Mouse (Mus musculus) right cerebral cortex, postnatal 25 days (tissue): ENCODE results near the gene Nsfl1c.
"Not testable (repeated sequence)": the region's sequence is repeated elsewhere in the genome, so short reads cannot be mapped to it uniquely, and the experiment has no call there.

Source experiments
- DNase-seq: peaks from one replicate; pipeline ENCODE4 v3.0.0; 2022

Gene Nsfl1c

DNA sequence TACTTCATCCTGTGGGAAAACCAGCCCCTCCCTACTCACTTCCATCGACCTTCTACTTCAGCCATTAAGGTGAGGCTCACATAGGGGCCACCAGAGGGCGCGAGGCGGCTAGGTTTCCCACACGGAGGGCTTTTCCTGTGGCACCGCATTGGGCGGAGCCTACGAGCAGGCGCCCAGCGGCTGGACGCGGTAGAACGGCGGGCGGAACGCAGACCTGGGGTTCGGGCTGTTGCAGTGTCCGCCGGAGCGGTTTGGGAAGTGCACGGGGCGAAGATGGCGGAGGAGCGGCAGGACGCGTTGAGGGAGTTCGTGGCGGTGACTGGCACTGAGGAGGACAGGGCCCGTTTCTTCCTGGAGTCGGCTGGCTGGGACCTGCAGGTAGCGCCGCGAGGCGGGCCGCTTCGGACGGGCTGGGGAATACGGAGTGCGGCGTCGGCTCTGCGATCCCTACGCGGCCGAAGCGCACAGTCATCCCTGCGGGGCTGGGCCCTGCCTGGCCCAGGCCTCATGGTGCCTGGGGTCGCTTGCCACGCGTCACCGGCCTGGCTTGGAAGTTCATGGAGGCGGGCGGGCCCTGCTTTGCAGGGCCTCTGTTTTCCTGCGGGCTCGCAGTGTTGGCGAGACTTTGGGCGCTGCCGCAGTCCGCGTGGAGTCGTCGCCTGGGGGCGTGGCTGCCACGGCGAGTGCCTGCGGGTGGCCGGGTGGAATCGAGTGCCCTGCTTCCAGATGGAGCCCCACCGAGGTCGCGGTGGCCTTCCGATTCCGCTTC is at the start of gene Nsfl1c:
Nsfl1c (plus strand) TSS at position 148 of the 769 bp plus-strand sequence.
- peak; percentile 95 for DNase-seq

DNA sequence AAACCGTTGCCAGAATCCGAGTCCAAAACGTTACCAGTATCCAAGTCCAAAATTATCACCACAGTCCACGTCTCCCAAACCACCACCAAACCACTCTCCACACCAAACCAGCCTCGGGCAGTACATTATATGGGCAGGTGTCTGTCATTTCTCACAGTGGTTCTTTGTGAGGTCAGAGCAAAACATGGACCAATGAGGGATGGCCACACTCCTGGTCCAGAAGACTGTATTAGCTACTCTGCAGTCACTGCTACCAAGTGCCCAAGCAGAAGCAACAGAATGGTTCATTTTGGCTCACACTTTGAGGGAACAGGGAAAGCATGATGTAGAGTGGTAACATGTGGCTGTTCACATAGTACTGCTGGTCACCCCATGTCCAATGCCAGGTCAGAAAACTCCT is 17.9 kb upstream of the Nsfl1c start, which contains the start of gene 4921509C19Rik:
4921509C19Rik (minus strand) TSS at position 101 of the 400 bp plus-strand sequence.
- DNase-seq: not testable (repeated sequence)

DNA sequence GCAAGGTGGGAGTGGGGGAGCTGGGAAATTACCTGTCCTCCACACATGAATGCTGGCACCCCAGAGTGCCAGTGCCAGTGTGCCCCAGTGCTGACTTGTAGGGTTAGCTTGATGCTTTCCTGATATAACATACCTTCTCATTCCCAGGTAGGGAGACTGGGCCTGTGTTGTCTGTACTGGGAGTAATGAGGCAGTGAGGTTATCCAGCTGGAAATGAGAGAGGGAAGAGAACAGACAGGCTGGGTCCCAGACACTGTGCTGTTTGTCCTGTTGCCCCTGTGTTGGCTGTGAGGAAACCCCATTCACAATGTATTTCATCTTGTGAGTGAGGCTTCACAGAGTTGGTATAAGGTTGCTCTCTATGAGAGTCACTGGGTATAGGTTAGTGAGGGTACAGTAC is 7.5 kb upstream of the Nsfl1c start:
- DNase-seq: no peak

DNA sequence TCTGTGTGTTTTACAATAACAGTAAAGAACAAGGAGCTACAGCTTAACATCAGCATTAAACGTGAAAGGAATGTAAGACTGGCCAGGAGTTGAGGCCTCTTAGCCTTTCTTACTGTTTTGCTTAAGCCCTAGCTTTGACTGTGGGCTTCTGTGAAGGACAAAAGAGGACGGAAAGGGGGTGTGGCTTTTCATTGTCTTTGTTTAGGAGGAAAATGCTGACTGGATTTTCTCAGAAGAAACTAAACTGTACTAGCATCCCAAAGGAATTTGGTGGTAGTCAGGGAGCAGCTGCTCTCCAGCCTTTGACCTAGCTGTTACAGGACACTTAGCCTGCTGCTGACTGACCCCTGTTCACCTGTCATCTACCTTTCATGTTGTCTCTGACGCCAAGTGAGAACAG is 4.4 kb downstream of the Nsfl1c start:
- no peak for DNase-seq

DNA sequence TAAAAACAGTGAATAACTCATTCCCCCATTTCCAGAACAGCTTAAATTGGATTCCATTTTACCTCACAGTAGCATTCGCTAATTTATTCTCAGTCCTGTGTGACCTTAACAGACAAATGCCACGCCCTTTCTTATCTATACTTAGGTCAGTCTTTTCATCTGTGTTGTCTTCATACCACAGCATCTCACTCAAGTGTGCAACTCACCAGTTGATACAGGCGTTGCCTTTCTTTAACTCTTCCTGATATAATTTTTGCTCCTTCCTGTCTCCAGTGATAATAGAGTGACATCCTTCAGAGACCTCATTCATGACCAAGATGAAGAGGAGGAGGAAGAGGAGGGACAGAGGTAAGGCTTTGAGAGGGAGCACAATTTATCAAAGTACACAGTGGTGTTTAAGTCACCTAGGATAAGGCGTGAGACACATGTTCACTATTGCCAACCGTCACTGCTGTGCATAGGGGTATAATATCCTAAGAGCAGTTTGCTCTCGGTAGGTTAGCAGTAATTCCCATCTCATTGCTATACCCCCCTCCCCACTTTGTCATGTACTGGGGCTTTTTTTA is 6.5 kb downstream of the Nsfl1c start:
- no peak for DNase-seq

DNA sequence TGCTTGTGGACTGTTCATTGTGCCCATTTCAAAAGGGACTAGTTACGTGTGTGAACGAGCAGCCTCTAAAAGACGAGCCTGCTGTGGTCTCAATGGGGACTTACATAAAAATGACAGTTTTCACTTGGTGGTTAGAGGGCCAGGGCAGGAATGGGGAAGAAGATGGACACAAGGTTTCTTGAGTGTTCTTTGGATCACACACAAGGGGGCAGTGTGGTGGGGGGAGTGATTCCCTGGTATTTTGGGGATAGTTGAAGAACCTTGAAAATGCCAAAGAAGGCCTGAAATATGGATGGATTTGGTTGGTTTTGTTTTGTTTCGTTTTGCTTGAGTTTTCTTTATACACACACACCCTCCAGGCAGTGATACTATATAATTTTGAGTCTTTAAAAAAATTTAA is 10.2 kb downstream of the Nsfl1c start:
- DNase-seq: no peak

DNA sequence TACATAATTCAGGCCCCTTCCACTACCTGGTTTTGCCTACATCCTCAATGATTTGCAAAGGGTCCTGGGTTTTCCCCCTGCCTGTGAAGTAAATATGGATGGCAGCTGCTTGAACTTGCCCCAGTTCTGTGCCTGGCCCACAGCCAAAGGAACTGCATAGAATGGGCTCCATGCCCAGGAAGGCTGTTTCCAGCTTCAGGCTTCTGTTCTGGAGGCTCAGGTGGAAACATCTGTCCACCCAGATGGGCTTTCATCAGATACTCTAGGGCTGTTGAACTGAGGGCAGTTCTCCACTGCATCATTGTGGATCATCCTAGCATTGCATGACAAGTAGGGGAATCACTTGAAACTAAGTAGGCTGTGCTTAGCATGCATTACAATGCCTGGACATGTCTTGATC is 18.2 kb downstream of the Nsfl1c start:
- DNase-seq: peak; percentile 32

DNA sequence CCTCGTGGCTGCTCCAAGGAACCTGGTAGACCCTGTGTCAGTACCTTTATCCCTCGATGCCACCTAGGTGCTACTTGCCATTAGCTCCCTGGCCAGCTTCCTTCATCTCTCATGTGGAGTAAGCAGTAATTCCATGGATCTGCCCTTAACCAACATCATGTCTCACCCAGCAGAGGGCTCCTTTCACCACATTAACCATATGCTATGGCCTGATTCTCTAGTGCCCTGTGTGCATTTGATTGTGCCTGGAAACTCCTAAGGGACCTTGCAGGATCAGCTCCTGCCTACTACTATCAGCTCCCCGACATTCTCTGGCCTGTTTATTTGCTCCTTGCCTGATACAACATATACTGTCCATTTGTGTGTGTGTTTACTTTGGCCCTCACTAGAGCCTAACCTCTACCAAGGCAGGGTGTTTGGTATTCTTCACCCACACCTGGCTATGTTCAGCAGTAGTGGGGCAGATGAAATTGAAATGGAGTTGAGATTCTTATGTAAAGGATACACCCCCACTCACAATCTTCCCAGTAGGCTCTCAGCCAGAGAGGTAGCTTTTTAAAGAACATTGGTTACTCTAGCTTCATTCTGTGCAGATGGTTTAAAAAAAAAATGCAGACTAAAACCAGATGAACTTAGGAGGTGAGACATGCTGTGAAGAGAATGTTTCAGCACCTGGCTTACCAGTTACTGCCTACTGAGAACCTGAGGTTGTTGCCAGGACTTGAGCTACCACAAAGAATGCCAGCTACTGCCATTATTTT is 19.7 kb downstream of the Nsfl1c start:
- DNase-seq: peak; percentile 44

DNA sequence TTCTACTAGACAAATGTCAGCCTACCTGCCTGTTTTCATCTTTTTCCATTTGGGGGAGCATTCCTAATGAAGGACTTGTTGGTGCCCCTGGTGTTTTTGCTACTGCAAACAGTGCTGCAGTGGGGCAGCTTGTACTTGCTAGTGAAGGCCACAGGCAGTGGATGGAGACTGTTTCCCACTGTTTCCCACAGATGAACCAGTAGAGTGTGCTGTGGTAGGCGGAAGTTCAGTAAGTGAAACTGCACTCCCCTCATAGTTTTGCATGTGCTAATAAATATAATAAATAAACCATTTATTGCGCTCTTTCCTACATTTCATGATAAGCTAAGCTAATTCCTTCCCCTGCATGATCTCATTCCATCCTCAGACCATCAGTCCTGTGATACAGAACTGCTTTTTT is 25.0 kb downstream of the Nsfl1c start:
- DNase-seq: no peak

DNA sequence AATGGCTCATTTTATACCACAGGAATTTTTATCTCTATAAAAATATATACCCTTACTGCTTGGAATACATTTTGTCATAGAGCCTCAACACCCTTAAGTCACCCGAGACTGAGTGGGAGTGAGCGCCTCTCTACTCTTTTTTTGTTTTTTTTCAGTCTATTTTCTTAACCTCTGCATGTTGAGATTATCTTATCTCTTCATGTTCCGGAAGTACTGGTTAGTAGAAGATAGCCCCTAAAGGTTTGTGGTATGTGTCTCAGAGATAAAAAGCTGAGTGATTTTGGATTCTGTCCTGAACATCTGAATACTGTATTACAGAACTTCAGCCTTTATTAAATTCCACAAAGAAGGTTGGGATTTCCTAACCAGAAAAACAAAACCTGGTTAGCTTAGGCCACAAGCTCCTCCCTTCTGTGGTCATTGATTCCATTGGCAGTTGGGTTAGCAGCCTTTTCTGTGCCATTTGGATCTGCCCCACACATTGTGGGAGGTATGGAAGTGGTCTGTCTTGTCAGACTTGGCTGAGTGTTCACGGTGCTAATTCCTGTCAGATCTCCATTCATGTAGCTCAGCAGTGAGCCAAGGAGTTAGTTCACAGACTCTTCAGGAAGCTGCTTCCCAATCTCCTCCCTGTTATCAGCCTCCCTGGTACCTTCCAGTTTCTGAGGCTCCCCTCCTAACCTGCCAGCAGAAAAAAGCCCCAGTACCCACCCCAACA is 30.5 kb downstream of the Nsfl1c start:
- no peak for DNase-seq

DNA sequence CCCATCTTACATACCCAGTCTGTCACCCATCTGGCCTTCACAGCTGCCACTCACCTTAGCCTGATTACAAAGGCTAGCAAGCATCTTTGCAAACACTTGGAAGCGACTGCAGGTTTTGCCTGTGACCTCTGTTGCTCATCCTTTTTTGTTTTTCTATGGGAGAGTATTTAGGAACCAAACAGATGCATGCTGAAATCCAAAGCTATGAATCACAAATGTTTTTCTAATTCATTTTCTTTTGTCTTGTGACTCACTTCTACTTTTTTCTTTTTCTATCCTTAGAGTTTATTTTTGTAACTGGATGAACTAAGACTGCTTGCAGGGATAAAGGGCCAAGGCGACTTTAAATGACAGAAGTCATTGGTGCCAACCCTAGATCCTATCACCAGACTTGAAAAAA is 31.5 kb downstream of the Nsfl1c start:
- DNase-seq: no peak

DNA sequence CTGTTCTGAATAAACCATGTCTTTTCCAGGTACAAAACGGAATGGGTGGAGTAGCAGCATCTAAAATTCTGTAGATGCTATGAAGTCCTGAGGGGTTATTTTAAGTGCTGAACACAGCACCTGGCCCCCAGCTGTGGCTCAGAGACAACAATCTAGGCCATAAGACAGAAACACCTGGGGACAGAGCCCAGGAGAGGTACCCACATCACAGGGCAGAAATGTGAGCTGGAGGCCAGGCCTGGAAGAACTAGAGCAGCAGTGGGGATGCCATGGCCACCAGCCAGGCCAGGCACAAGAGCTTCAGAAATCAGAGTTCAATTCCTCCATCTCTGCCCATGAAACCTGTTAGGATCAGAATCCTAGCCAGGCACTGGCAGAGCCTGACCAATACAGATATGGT is 34.1 kb downstream of the Nsfl1c start:
- no peak for DNase-seq

DNA sequence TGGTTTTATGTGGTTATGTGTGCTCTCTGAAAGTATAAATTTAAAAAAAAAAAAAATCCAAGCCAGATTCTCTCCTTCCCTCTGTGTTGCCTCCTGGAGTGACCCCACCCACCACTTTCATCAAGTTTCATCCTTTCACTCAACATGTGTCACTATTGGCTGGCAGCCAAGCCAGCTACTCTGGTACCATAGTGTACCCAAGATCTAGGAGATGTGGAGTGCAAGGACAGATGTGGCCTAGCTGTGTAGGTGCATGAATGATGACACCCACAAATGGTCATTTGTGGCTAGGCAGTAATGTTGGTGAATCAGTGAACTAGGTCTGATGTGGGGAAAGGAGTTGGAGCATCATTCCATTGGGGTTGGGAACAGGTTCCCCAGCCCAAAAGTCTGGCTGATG is 35.2 kb downstream of the Nsfl1c start:
- DNase-seq: no peak

DNA sequence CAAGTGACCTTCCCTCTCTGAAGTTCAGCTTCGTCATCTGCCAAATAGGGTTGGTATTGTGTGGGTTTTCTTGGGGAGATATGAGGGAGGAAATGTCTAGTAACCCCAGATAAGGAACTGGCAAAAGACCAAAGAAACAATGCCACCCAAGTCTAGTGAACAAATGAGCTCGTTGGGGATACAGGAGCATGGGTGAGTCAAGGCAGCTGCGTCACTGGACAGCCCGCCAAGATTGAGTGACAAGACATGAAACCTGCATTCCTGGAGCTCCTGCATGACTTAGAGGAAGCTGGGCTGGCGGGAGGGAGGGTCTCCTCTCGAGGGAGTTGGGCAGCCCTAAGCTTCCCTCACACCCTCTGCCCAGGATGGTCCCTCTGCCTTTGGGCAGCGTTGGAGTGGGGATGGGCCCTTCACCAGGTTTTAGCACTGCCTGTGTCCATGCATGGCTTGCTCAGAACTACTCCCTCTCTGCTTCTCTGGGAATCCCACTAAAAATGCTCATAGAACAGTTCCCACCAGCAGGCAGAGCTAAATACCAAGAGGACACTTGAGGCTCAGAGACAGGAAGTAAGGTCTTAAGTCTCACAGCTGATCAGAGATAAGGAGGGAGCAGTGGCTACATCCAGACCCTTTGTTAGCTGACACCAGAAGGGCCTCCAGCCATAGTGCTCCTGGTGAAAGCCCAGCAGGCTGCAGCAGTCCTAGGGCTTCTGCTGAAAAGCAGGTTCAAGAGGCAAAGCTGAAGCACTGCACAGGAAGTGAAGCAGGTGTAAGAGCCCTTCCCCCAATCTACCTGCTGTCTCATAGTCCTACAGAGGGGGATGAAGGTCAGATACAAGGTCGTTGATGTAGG is 36.6 kb downstream of the Nsfl1c start:
- DNase-seq: no peak

DNA sequence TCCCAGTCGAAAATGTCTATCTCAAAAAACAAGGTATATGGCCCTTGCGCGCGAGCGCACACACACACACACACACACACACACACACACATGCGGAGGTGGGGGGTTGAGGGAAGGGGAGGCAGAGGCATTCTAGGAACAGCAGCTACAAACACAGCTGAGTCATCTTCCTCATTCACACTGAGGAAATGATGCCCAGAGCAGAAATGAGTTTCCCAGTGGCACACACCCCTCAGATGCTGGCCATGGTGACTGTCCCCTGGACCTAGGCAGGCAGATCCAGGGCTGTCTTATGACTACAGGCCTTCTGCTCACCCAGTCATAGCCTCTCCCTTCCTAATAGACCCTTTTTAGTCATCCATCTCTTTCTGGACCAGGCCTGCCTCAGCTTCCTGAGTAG is 39.6 kb downstream of the Nsfl1c start:
- DNase-seq: no peak

DNA sequence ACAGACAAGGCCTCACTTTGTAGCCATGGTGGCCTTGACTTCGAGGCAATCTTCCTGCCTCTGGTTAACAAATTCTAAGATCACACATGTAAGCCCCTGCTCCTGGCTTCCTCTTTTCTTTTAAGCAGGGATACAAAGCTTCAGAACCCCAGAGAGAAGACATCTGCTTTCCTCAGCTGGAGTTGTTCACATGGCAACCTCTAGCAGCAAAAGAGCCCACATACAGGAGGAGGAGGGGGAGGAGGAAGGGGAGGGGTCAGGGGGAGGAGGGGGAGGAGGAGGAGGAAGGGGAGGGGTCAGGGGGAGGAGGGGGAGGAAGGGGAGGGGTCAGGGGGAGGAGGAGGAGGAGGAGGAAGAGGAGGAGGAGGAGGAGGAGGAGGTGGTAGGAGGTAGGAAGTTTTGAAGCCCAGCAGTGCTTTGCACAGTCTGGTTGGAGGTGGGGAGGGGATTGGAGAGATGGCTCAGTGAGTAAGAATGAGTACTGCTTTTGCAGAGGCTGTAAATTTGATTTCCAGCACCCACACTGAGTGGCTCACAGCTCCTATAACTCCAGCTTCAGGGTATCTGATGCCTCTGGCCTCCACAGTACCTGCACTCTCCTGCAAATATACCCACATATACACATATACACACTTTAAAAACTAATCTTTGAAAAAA is 42.1 kb downstream of the Nsfl1c start:
- DNase-seq: peak; percentile 31

DNA sequence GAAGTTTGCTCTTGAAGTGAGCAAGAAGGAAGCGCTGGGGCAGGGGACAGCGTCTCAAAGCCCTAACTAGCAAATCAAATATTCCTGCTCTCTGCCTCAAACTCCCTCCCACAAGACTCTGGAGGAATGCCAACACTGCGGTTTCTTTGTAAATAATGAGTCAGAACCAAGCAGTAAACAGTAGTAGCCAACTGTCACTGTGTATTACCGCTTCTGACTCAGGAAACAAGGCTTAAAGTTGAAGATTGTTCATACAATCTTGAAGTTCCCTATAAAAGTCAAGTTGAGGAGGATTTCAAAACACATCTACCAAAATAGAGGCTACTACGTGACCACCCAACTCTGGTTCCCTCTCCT is 42.6 kb downstream of the Nsfl1c start:
- DNase-seq: no peak

DNA sequence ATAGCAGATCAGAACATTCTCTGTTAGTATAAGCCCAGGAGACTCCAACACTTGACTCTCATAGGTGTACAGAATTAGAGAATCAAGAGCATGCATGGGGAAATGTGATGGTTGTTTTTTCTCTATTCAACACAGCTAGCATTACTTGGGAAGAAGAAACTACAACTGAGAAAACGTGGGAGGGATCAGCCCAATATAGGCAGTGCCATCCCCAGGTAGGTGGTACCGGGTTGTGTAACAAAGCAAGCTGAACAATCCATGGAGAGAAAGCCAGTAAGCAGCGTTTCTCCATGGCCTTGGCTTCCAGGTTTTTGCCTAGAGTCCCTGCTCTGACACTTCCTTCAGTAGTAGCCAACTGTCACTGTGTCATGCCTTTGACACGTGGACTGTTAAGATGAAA is 44.7 kb downstream of the Nsfl1c start:
- no peak for DNase-seq

DNA sequence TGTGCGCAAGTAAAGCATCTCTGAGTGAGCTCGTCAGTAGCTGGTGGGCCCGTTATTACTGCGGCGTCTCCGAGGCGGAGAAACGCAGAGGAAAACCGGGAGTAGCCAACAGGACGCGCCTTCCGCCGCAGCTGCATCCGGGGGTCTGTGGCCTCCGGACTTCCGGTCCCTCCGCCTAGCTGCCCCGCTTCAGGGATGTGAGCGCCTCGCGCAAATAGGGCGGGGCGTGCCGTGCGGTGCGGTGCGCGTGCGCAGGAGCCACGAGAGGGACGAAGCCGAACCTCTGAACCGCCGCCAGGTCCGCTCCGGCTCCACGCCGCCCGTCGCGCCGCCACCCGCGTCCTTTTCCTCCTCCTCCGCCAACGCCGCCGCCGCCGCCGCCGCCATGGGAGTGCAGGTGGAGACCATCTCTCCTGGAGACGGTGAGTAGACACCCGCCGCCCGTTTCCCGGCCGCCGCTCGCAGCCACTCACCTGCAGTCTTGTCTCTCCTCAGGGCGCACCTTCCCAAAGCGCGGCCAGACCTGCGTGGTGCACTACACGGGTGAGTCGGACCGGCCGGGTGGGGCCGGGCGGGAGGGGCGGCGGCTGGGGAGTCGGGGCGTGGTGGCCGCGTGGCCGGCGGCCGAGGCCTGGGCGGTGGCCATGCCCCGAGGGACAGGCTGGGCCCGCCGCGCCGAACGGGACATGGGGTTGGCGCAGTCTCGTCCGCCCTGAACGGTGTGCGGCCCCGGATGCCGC is 48.5 kb downstream of the Nsfl1c start, which contains the start of gene Fkbp1a:
Fkbp1a (plus strand) TSS at position 161 of the 740 bp plus-strand sequence.
- DNase-seq: peak; percentile 98

DNA sequence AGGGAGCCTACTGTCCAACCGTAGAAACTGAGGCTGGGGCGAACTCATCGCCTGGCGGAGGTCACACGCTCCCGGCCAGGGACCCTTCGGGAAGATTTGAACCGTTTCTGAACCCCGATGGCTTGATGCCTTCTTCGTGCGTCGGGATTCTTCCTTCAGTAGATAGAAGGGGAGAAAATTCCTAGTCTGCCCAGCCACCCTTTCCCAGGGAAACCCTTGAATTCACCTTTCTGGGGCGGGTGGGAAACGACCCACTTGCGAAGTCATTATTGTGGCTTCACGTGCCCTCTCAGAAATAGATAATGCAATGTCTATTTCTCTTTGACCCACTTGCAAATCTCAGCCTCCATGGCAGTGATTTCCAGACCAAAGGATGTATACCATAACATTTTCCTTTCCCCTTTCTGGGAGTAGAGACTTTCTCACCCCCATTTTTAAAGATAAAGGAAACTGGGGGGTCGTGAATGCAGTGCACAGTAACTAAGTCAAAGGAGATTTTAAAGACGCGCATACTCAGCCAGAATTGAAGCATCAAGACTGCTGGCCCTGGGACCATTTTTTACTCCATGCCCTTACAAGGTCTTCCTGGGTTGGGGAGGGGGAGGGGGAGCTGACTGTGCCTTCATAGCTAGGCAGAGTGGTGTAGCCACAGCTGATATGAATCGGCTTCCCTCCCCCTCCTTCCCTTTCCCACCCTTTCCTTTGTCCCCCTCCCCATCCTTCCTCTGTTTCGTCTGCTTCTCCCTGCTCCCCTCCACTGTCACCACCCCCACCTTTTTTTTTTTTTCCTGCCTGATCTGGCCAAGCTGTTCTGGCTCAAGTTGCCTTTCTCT is 49.3 kb downstream of the Nsfl1c start:
- no peak for DNase-seq
